Mouse (Mus musculus) liver, adult 10 weeks (tissue): ENCODE results near the gene Olfr924. TPM values are rescaled to one million over a fixed set of nuclear protein-coding genes. Genes with fewer than 3 reads are reported as not detected.

ENCODE experiments used
- polyA plus RNA-seq: library from polyadenylated mRNA; stranded (reverse); fragments of 350-450 nt; fragmentation: Illumina TruSeq; extraction: RNeasy Lipid Tissue Mini Kit (QIAGEN cat#74804); gene quantifications from one replicate; pipeline ENCODE4 v1.2.3, GENCODE M21; 2014; ENCODE audit warnings: low read depth, low replicate concordance

The Olfr924 gene
- polyA plus RNA-seq: not detected

DNA sequence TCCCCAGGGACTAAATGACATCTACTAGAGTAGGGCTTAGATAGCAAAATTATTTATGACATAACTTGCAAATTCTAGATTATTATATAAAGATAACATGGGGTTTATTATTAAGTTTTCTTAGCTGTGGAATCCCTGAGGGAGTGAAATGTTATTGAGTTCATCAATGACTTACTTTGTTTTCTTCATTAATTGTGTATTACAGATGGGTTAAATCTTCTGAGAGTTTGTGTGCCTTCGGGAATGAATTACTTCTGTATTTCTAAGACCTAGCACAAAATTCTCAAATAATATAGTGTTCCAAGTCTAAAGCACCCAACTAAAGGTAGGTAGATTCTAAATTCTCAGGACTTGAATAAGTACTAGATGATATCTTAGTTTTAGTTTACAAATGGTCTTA, at the start of gene Olfr924:
TSS of gene Olfr924 (plus strand) at position 301 of the 400 bp plus-strand sequence.

GRCm38 (mm10) chr9:38814314-38814713, 29.9 kb upstream of the Olfr924 start, which contains the start of gene Olfr922:
Gene Olfr922, plus strand, starts transcription at chr9:38814614.

GRCm38 (mm10) chr9:38826245-38826644, 18.0 kb upstream of the Olfr924 start, which contains the start of gene Olfr923:
Gene Olfr923, plus strand, starts transcription at chr9:38826545.

GRCm38 (mm10) chr9:38854760-38855159, 10.5 kb downstream of the Olfr924 start, which contains the start of gene Olfr26:
Gene Olfr26, plus strand, starts transcription at chr9:38855060.

GRCm38 (mm10) chr9:38876826-38877225, 32.6 kb downstream of the Olfr924 start, which contains the start of gene Olfr926:
Gene Olfr926, plus strand, starts transcription at chr9:38877126.

Other genes with a start within 250 kb of the Olfr924 start
- gene Olfr914, start 239.3 kb upstream of the Olfr924 start, polyA plus RNA-seq: not detected
- gene Olfr916, start 184.6 kb upstream of the Olfr924 start, polyA plus RNA-seq: not detected
- gene Olfr917, start 178.6 kb upstream of the Olfr924 start, polyA plus RNA-seq: not detected
- not detected for gene Olfr918, start 169.8 kb upstream of the Olfr924 start, polyA plus RNA-seq
- gene Olfr919, start 140.8 kb upstream of the Olfr924 start, polyA plus RNA-seq: not detected
- 32.5 TPM for gene Vwa5a, start 126.2 kb upstream of the Olfr924 start, polyA plus RNA-seq
- 0.13 TPM for gene Olfr920, start 92.2 kb upstream of the Olfr924 start, polyA plus RNA-seq
- gene Olfr921, start 71.4 kb upstream of the Olfr924 start, polyA plus RNA-seq: not detected
- gene Olfr922, start 29.8 kb upstream of the Olfr924 start, polyA plus RNA-seq: not detected
- gene Olfr923, start 17.9 kb upstream of the Olfr924 start, polyA plus RNA-seq: not detected
- gene Olfr26, start 10.6 kb downstream of the Olfr924 start, polyA plus RNA-seq: not detected
- gene Olfr926, start 32.7 kb downstream of the Olfr924 start, polyA plus RNA-seq: not detected
- gene Olfr930, start 85.4 kb downstream of the Olfr924 start, polyA plus RNA-seq: not detected
- not detected for gene Olfr933, start 127.9 kb downstream of the Olfr924 start, polyA plus RNA-seq
- gene Olfr934, start 143.9 kb downstream of the Olfr924 start, polyA plus RNA-seq: not detected
- gene Olfr935, start 155.2 kb downstream of the Olfr924 start, polyA plus RNA-seq: not detected
- gene Olfr146, start 178.9 kb downstream of the Olfr924 start, polyA plus RNA-seq: not detected
- gene Olfr937, start 220.5 kb downstream of the Olfr924 start, polyA plus RNA-seq: not detected
- not detected for gene Olfr938, start 234.4 kb downstream of the Olfr924 start, polyA plus RNA-seq